In genomic region chr7:107595426-107595825, GRCm38 (mm10) we compare ENCODE assay signal across 8 mouse cellular contexts. TPM values are rescaled to one million over a fixed set of nuclear protein-coding genes. Genes with fewer than 3 reads are reported as not detected.
DNase-seq lines count a peak whose midpoint lies in the region; ATAC-seq and TF ChIP-seq lines count a peak whose summit lies in the region.

No protein-coding gene starts in this region.

- H3K27me3 ChIP-seq in forebrain, embryonic 10.5 days (ENCODE audit: poor library complexity, severe bottlenecking) = peaks cover 11% of the 10 kb centered on the region
- no peaks in the 10 kb centered on the region for H3K27me3 ChIP-seq in neural tube, embryonic 14.5 days (ENCODE audit: control insufficient read depth, insufficient read depth, low read length)

- peak overlapping the region; percentile 93 for H3K4me2 ChIP-seq in neural tube, embryonic 14.5 days (ENCODE audit: low read depth, low read length)

- peak overlapping the region; percentile 76 for H3K4me3 ChIP-seq in lung, adult 2 months (replicated peaks; ENCODE audit: extremely low read depth, low read depth, low read length)
- H3K4me3 ChIP-seq in forebrain, embryonic 10.5 days = peak overlapping the region; percentile 69
- H3K4me3 ChIP-seq in neural tube, embryonic 14.5 days (ENCODE audit: low read depth, low read length) = peak overlapping the region; percentile 54

- no peak for DNase-seq in lung, adult 2 months
- DNase-seq in lung, adult 18-20 months = no peak
- no peak for DNase-seq in forebrain, embryonic 10.5 days (ENCODE audit: extremely low spot score, low spot score)
- peak; percentile 10 to 36 for DNase-seq in kidney, postnatal 25 days
- DNase-seq in embryo, embryonic 10 days (ENCODE audit: low spot score) = no peak
- DNase-seq in MN1 (ENCODE audit: low spot score) = no peak
- no peak for DNase-seq in layer of hippocampus, adult 9-11 months

- 21% methylated on average over 13 of the region's 13 CpGs for whole genome bisulfite sequencing in lung, adult 2 months
- WGBS in forebrain, embryonic 10.5 days = 13% methylated on average over 13 of the region's 13 CpGs
- WGBS in neural tube, embryonic 14.5 days = 18% methylated on average over 13 of the region's 13 CpGs

- H3K27ac ChIP-seq in forebrain, embryonic 10.5 days = no peak overlapping the region
- no peak overlapping the region for H3K27ac ChIP-seq in neural tube, embryonic 14.5 days (ENCODE audit: low read depth, low read length)

- peaks cover 3% of the 10 kb centered on the region; the same call in 1 of the 2 replicates for H3K4me1 ChIP-seq in lung, adult 2 months (ENCODE audit: control insufficient read depth, insufficient read depth, low read length)
- H3K4me1 ChIP-seq in forebrain, embryonic 10.5 days = peaks cover 17% of the 10 kb centered on the region
- no peaks in the 10 kb centered on the region; the same call in 1 of the 2 replicates for H3K4me1 ChIP-seq in neural tube, embryonic 14.5 days (ENCODE audit: control insufficient read depth, insufficient read depth, low read length)

- TF ChIP-seq POLR2A in lung, adult 2 months (IDR thresholded peaks at IDR 0.05; ENCODE audit: borderline replicate concordance, extremely low read depth, low read depth, low read length) = no peak

- peak; percentile 0; the same call in 1 of the 2 replicates for ATAC-seq in neural tube, embryonic 14.5 days (ENCODE audit: low read depth)

- H3K36me3 ChIP-seq in forebrain, embryonic 10.5 days (replicated peaks) = no peaks in the 10 kb centered on the region
- no peaks in the 10 kb centered on the region for H3K36me3 ChIP-seq in neural tube, embryonic 14.5 days (ENCODE audit: control insufficient read depth, insufficient read depth, low read length)

- no peaks in the 10 kb centered on the region for H3K9me3 ChIP-seq in forebrain, embryonic 10.5 days
- no peaks in the 10 kb centered on the region for H3K9me3 ChIP-seq in neural tube, embryonic 14.5 days (ENCODE audit: control insufficient read depth, low read length)

- TF ChIP-seq CTCF in lung, adult 2 months (IDR thresholded peaks at IDR 0.05; ENCODE audit: insufficient read depth, low read length) = no peak

- H3K9ac ChIP-seq in neural tube, embryonic 14.5 days (replicated peaks; ENCODE audit: low read depth, low read length) = 0 out of 2 replicates have a peak overlapping the region, but pooled peaks have one; percentile 43

RNA-seq across cellular contexts. Expression of gene Ppfibp2, which starts 0.4 kb away (rescaled TPM):
- polyA plus RNA-seq in lung, adult 2 months (2012; rRNA removed) = 15.3 and 27.0 TPM in 2 replicates
- 8.7 and 9.3 TPM in 2 replicates for polyA plus RNA-seq in forebrain, embryonic 10.5 days (2016; fragmentation: Nextera tagmentation; extraction: Ambion mirVana)
- polyA plus RNA-seq in neural tube, embryonic 14.5 days (2014; fragmentation: Nextera tagmentation; extraction: Ambion mirVana) = 2.0 and 2.3 TPM in 2 replicates

RNA-seq across cellular contexts. Expression of gene Olfml1, which starts 28.2 kb away (rescaled TPM):
- 7.4 and 11.1 TPM in 2 replicates for polyA plus RNA-seq in lung, adult 2 months (2012; rRNA removed)
- 6.3 and 6.5 TPM in 2 replicates for polyA plus RNA-seq in forebrain, embryonic 10.5 days (2016; fragmentation: Nextera tagmentation; extraction: Ambion mirVana)
- 0.28 and 4.6 TPM in 2 replicates for polyA plus RNA-seq in neural tube, embryonic 14.5 days (2014; fragmentation: Nextera tagmentation; extraction: Ambion mirVana)

RNA-seq across cellular contexts. Expression of gene 5330417H12Rik, which starts 29.5 kb away (rescaled TPM):
- polyA plus RNA-seq in lung, adult 2 months (2012; rRNA removed) = not detected in 2 replicates
- polyA plus RNA-seq in forebrain, embryonic 10.5 days (2016; fragmentation: Nextera tagmentation; extraction: Ambion mirVana) = not detected in 2 replicates
- polyA plus RNA-seq in neural tube, embryonic 14.5 days (2014; fragmentation: Nextera tagmentation; extraction: Ambion mirVana) = not detected in 2 replicates

Comparison
In these comparisons a context has a peak if more than half of its experiments do, and no peak if none do; other contexts are left out.
1. DNase-seq: peak in kidney, postnatal 25 days (2 of 2); none in lung, adult 2 months (single experiment), lung, adult 18-20 months (0 of 2), forebrain, embryonic 10.5 days (single experiment), embryo, embryonic 10 days (single experiment), MN1 (single experiment) and layer of hippocampus, adult 9-11 months (single experiment).
2. Peak in every context shown above with its lines, with median percentiles within 50 percentile points of each other: H3K4me3 ChIP-seq.